Mouse (Mus musculus) megakaryocyte, embryonic 14.5 days (primary cell): ENCODE results near the gene Traf7.

Experiments used
- FLI1 ChIP-seq: IDR thresholded peaks from 2 replicates; pipeline ENCODE4 v1.6.1; 2012; ENCODE audit warnings: low read length, inconsistent platforms, mixed read lengths
- GATA1 ChIP-seq: IDR thresholded peaks from 3 replicates; pipeline ENCODE4 v1.6.1; 2012; ENCODE audit warnings: mixed read lengths, low read length, inconsistent platforms, borderline replicate concordance

DNA sequence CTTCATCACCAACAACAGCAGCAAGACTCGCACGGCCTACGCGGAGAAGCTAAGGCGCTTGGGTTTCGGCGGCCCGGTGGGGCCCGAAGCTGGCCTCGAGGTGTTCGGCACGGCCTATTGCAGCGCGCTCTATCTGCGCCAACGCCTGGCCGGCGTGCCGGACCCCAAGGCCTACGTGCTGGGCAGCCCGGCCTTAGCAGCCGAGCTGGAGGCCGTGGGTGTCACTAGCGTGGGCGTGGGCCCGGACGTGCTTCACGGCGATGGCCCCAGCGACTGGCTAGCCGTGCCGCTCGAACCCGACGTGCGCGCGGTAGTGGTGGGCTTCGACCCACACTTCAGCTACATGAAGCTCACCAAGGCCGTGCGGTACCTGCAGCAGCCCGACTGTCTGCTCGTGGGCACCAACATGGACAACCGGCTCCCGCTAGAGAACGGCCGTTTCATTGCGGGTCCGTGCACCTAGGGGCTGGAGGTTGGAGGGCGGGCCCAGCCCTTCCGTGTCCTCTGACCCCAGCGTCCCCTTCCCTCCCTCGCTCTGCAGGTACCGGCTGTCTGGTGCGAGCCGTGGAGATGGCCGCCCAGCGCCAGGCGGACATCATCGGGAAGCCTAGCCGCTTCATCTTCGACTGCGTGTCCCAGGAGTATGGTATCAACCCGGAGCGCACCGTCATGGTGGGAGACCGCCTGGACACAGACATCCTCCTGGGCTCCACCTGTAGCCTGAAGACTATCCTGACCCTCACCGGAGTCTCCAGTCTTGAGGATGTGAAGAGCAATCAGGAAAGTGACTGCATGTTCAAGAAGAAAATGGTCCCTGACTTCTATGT lies 56.8 kb downstream of the Traf7 start:
- no peak for TF ChIP-seq GATA1
- no peak for TF ChIP-seq FLI1
